Mouse (Mus musculus) mouse trophoblast stem cell (cell line): ENCODE measurements at regions not wholly inside any gene's neighbourhood (a gene's known extent, or its start where the extent isn't known, plus 50 kb on each side); places are given as distances from the start of the nearest gene placed in this dataset.

Experiments
- in situ Hi-C, 2 experiments: fragments of 300-500 bp; cut with MseI, MboI; formaldehyde crosslinking; loops; 2 replicates in 1 of 2; 3 replicates in 1 of 2; pipeline ENCODE4 v1.15.1; 2025

DNA sequence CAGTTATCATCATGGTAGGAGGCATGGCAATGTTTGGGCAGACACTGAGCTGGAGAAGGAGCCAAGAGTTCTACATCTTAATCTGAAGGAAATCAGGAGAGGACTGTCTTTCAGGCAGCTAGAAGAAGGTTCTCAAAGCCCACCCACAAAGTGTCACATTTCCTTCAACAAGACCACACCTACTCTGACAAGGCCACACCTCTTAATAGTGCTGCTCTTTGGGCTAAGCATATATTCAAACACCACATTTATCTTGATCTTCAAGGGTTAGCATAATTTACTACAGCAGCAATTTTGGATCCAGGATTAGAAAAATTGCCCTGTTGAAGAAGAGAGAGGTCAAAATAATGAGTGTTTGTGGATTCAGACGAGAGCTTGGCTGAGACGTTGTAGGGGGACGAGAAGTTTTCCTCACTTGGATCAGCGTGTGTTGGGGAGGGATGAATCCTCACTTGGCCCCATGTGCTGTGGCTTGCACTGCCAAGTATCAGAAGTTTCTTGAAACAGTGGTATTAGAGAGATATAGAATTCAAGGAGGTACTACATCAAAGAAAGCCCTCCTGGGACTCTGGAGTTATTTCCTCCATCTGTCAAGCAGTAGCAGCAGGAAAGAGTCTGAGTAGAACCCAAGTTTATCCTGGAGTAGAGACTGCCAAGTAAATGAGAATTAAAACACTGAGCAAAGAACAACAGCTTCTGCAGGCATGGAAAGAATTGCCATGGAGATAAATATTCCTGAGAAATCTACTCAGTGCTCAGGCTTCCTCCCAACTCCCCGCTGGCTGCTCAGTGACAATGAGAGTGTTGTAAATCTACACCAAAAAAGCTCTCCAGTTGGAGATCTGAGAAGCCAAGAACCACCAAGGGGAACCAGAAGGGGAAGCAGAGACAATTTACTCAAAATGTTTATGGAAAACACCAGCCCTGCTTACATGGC is 549.3 kb downstream of the Dhx35 start:
- in situ Hi-C loops, result no loop called here

GRCm38 (mm10) chr2:159354247-159354646 is 559.6 kb downstream of the Dhx35 start:
- in situ Hi-C loops, result no loop called here

DNA sequence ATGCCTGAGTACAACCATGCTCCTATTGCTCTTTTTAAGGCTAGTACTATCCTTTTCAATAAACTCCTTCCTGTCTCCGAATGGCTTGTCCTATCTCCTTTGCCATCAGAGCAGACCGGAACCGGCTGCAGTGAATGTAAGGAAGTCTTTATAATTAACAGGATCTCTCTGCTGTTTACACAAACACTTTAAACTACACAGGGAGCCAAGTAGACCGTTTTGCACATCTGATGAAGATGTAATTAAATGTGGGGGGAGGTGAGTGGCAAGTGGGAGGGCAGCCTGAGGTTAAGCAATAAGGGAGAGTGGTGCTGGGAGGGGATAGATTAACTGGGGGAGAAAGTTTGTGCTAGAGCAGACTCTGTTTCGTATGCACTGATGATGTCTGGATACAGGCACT is 561.9 kb downstream of the Dhx35 start:
- in situ Hi-C loops, result no loop called here

- in situ Hi-C loops, result no loop called here
These were observed 566.8 kb downstream of the Dhx35 start for GRCm38 (mm10) chr2:159361371-159361770.

DNA sequence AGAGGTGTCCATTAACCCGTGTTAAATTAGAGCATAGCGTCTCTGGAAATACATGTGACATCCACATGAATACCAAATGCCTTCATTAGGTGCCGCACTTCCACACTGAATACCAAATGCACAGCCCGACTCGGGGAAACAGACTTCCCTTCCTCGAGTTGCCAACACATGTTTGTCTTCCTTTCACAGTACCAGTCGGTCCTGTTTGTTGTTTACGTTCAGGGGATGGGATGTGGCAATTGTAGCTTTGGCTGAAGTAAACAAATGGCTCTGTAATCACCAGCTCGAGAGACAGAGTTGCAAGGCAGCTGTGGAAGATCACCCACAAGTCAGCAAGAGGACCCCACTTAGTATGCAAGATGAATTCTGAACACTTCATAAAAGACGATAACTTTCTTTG is 598.3 kb downstream of the Dhx35 start:
- in situ Hi-C loops, result no loop called here

DNA sequence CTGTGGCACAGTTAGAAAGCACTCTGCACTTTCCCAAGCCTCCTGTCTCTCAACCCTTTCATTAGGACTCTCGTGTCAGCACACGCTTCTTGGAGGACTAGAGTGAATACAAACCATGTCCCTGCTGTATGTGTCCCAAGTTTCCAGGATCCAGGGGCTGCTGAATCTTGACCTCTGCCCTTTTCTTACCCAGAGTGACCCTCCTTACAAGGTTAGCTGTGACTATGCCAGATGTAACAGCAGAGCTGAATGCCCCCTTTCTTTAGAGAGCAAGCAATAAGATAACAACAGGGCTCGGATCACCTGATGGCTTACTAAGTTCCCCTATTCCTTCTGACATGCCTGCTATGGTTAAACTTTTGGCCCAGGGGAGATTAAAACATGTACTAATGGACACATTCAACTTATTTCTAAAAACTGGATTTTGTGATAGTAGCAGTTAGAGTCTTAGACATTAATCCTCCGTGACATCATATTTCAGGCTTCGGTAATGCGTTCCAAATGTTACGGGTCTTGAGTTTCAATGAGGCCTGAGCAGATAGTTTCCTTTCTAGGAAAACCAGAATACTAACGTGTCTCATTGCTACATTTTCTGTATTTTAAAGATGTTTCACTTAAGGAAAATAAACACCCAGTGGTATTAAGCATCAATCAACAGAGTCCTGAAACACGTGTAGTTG is 607.0 kb downstream of the Dhx35 start:
- in situ Hi-C loops, result no loop called here

DNA sequence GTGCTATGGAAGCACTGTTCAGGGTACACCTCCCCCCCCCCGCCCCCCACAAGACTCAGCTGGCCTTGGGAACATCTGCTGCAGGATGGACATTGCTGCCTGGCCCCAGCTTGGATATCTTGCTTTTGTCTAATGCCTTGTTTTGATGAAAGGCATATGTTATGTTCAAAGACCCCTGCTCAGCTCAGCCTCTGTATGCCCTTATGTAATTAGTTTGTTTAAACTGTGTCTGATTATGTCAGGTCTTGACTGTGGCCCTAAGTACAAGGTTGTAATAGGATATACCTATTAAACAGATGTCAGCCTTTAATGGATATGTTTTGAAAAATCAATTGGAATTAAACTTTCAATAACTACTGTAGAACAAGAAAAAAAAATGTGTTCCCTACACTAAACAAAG is 610.3 kb downstream of the Dhx35 start:
- in situ Hi-C loops, result no loop called here

DNA sequence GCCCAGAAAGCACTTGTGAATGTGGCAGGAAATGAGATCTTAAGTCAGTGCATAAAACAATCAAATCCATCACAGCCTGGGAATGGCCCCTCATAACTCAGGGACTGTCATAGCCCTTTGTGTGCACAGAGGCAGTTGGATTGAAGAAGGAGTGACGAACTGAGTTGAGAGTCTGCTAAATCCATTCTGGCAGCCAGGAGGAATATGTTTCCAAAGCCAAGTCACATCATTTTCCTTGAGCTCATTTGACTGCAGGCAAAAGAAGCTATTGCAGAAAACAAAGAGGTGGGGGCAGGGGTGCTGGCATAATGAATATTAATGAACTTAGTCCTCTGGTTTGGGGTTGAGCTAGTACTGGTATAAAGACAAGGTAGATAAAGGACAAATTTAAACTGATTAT is 620.0 kb downstream of the Dhx35 start:
- in situ Hi-C loops, result no loop called here

DNA sequence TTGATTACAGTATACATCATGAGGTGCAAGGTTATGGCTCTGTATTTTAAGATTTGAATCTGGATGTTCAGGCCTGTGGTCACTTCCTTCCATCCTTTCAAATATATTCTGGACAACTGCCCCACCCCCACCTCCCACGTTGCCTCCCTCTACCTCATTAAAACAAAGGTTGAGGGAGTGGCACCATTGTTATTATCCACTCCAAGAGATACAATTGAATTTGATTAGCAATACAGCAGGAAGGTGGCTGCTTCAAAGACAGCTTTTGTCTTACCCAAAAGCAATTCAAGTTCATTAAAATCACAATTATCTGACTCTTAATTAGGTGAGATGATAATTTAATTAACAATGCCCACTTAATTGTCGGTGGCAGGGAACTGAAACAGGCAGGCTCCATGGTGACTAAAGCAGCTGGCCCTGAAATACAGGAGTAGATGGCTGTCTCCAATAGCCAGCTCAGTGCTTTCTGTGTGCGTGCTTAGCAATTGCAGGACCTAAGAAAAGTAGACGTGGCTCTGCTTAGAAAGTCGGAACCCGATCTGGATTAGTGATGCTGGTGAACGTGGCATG is 623.8 kb downstream of the Dhx35 start:
- in situ Hi-C loops, result no loop called here

- in situ Hi-C loops, result no loop called here
These were observed 627.8 kb downstream of the Dhx35 start for GRCm38 (mm10) chr2:159422281-159422937.

GRCm38 (mm10) chr2:159428201-159428600 is 633.6 kb downstream of the Dhx35 start:
- in situ Hi-C loops, result no loop called here

GRCm38 (mm10) chr2:159430577-159431329 is 636.1 kb downstream of the Dhx35 start:
- in situ Hi-C loops, result no loop called here

- in situ Hi-C loops, result no loop called here
These were observed 644.4 kb downstream of the Dhx35 start for GRCm38 (mm10) chr2:159438961-159439360.

DNA sequence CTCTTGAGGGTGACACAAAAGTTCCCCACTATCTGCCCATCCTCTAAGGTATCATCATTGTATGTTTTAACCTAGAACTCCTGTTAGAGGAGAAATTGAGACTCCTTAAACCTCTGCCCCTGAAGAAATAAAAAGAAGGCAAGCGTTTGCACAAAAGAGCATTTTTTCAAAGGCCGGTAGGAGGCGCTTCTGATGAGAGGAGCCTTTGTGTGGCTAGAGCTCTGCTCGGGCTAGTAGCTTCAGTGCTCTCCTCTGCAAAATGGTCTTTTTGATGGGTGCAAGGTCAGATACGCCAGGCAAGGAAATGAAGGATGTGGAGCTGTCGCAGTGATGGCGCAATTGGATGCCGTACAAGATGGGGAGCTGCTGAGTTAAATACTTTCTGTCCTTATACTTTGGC is 649.0 kb downstream of the Dhx35 start:
- in situ Hi-C loops, result no loop called here

DNA sequence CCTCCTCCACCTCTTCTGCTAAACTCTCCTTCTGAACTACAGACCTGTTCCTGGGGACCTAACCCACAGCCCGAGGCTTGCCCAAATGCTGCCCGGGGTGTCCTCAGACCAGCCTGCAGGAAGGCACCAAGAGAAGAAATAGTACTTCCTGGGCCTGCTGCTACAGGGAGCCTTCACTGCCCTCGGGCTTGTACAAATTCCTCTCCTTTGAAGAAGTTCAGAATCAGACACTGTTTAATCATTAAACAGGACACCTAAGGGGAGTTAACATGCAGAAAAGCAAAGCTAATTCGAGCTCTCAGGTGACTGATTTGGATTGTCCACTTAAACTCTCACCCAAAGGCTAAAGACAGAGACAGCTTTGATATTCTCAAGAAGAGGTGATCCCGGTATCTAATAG is 651.8 kb downstream of the Dhx35 start:
- in situ Hi-C loops, result no loop called here

- in situ Hi-C loops, result no loop called here
These were observed 652.3 kb downstream of the Dhx35 start for GRCm38 (mm10) chr2:159446886-159447285.

GRCm38 (mm10) chr2:159448976-159449375 is 654.4 kb downstream of the Dhx35 start:
- in situ Hi-C loops, result no loop called here

- in situ Hi-C loops, result no loop called here
These were observed 656.8 kb downstream of the Dhx35 start for GRCm38 (mm10) chr2:159451439-159451838.

GRCm38 (mm10) chr2:159481399-159482080 is 686.9 kb downstream of the Dhx35 start:
- in situ Hi-C loops, result no loop called here

DNA sequence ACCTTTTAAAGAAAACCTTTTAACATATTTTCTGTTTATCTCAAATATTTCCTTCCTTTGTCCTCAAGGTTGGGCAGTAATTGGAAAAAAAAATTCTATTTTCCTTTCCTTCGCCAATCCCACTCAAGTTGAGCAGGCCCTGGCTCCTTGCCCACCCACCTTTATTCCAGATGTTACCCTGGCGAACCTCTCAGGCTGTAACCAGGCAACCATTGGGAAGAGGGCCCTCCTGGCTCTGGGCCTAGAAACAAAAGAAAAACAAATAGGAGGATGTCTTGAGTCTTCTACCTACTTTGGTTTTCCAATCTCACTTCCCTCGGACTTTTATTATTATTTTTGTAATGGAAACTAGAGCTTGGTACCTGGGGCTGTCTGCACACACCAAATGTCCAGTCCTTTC is 696.5 kb downstream of the Dhx35 start:
- in situ Hi-C loops, result no loop called here

DNA sequence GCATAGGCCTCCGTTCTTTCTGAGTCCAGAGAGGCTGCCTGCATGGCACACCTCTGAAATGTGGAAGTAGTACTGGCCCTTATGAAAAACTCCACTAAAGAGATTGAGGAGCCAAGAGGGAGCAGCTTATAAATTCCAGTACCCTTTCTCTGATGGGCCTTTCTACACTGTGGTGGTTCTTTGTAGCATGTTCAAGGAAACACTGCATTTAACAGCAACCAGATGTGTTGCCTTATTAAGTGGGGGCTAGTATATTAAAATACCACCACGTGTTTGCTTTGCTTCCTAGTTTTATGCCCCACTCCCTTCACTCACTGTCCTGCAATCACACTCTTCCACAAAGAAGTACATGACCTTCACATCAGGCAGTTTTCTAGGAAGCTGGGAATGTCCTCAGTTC is 704.1 kb downstream of the Dhx35 start:
- in situ Hi-C loops, result no loop called here
